Mouse (Mus musculus) Muller cell, postnatal 12 days (primary cell): ENCODE measurements around the gene Atf3.

Experiments used
- DNase-seq: peaks from one replicate; pipeline ENCODE4 v3.0.0-alpha.2; 2015; ENCODE audit errors: inconsistent ontology term

Atf3 gene

GRCm38 (mm10) chr1:191217939-191218338, at the start of gene Atf3:
Gene Atf3, minus strand, starts transcription at chr1:191218039.
- DNase-seq: no peak

- DNase-seq: no peak
Measured at GRCm38 (mm10) chr1:191267162-191267561, 49.3 kb upstream of the Atf3 start.

DNA sequence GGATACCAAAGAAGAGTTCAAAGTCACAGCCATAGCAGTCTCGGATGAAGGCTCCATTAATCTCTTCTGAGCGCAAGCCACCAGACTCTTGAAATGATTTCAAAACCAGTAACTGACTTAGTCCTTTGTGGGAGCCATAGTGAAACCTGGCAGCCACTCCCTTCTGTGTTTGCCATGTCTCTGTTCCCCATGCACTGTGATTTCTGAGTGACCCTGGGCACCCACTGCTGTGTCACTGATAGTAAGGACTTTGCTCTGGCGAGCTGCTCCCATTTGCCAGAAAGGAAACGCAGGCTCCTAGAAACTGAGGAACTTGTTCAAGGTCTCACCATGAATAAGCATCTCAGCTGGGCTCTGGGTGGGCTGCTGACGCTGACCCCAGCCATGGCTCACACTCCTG, 45.6 kb upstream of the Atf3 start:
- DNase-seq: no peak

- peak; percentile 42 for DNase-seq
Measured at GRCm38 (mm10) chr1:191261861-191262260, 44.0 kb upstream of the Atf3 start.

- DNase-seq: no peak
Measured at GRCm38 (mm10) chr1:191259661-191260060, 41.8 kb upstream of the Atf3 start.

DNA sequence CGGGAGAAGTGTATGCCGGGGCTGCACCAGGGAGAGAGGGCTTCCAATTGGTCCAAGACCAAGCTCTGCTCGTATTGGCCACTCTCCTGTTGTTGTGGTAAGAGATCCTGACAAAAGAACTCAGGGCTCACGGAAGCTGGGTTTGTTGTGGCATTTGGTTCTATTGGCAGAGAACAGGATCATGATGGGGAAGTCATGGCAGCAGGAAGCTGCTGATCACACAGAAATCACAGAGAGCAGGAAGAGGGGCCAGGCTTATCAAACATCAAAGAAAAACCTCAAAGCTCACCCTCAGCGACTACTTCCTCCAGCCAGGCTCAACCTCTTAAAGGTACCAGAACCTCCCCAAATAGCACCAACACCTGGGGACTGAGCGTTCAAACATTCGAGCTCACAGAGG, 41.3 kb upstream of the Atf3 start:
- DNase-seq: no peak

- DNase-seq: no peak
Measured at GRCm38 (mm10) chr1:191258521-191258920, 40.7 kb upstream of the Atf3 start.

DNA sequence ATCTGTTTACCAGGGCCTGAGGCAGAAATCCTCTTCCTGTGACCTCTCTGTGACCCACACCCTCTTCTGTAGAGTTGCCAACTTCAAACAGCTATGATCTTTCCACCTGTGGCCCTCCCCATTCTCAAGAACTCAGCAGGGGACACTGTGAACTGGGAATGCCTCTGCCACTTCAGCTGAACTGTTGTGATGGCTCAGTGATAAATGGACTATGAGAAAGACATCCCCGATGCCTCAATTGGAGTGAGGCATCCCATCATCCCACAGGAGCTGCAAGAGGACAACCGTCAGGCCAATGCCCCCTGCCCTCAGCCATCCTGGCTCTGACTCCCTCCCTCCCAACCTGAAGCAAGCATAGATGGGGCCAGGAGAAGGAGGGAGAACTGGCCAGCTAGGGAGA, 40.1 kb upstream of the Atf3 start:
- DNase-seq: no peak

DNA sequence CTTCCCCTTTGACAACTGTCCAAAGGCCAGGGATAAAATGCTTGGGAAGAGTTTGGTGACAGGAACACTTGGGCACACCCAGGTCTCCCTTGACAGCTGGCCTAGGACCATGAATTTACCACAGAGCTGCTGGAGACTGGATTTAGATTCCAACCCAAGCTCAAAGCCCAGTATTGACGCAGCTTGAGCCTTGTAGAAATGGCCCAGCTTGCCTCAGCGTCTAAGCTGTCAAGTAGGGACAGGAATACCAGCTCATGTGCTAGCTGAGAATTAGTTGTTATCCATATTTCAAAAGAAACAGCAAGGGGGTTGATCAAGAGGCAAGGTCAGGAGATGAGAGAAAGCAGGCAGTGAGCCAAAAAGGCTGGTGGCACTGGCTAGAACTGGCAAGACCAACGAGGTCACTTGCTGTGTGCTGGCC, 39.5 kb upstream of the Atf3 start:
- no peak for DNase-seq

DNA sequence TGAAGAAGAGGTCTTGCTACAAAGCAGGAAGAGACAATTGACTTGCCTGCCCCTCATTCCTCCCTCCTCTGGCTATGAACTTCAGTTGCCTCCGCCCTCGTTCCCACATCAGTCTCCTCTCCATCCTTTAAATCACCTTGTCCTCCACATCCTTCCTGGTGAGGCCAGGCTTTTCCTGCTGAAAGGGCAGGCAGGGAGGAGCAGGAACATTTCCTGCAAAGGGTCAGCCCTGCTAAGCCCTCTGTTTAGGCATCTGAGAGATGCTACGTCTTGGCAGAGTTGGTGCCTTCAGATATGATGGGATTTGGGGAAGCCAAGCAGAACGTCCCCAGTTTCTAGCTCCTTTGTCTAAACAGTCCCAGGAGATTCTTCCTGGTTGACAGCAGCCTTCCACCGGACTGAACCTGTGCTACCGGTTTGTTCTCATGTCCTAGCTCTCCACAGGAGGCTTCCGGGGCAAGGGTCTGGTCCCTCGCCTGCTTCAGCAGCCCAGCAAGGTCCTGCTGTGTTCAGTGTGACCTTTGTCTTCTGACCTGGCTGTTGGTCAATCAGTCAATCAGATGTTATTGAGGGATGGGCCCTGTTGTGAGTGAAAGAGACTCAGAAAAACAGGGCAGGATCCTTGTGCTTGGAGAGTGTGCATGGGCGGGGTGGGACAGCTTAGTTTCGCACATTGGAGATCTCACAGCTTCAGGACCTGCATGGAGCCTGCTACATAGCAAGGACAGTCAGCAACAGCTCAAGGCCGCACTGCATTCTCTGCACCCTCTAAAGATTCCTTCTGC, 38.9 kb upstream of the Atf3 start:
- DNase-seq: no peak

GRCm38 (mm10) chr1:191256134-191256533, 38.3 kb upstream of the Atf3 start:
- DNase-seq: no peak

- peak; percentile 67 for DNase-seq
Measured at GRCm38 (mm10) chr1:191254448-191254847, 36.6 kb upstream of the Atf3 start.

GRCm38 (mm10) chr1:191253636-191254035, 35.8 kb upstream of the Atf3 start:
- DNase-seq: no peak

DNA sequence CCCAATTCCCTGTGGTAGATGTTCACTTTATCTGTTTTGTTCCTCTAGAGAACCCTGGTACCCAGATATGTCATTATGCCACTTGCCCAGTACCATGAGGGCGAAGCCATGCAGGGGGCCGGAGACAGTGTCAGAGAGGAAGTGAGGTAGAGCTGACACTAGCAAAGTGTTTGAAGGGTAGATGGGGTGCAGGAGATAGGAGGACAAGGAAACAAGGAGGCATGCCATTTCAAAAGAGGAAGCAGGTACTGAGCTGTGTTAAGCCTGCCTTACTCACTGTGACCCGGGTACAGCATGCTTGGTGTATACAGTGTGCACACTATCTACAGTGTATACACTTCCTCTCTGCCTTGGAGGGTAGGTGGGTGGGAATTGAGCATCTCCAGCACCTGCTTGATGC, 32.1 kb upstream of the Atf3 start:
- DNase-seq: no peak

- DNase-seq: no peak
Measured at GRCm38 (mm10) chr1:191248423-191248822, 30.6 kb upstream of the Atf3 start.

- DNase-seq: no peak
Measured at GRCm38 (mm10) chr1:191247561-191247960, 29.7 kb upstream of the Atf3 start.

DNA sequence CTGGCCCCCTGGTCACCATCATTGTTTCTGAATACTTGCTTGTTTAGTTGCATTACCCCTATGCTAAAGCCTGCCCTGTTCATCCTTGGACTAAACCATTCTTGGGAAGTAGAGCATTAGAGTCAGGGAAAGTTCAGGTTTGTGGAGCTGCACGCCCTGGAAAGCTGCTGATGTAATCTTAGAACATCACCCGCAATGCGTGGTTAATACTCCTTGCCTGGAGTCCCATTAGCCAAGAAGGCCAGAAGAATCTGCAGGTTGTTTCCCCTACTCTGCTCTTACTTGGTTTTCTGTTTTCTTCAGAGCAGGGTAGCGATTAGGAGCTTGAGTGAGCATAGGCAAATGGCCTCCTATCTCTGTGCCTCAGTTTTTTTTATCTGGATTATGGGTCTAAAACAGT, 26.0 kb upstream of the Atf3 start:
- DNase-seq: no peak

GRCm38 (mm10) chr1:191242065-191242698, 24.3 kb upstream of the Atf3 start:
- DNase-seq: no peak

DNA sequence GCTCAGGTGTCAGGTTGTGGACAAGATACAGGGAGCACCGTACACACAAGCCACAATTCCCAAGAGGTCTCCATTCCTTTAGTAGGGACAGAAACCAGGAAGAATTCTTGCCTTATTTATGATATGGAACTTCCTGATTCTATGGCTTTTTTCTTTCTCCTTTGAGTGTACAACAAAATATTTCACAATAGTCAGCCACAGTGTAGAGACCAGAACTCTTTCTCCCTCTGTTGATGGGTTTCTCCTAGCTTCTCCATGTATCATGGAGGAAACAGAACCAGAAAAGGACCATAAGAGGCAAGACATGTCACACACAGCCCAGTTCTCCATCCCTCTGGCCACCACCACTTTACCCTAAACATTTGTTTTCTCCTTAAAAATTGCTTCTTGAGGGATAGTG, 23.7 kb upstream of the Atf3 start:
- DNase-seq: no peak

DNA sequence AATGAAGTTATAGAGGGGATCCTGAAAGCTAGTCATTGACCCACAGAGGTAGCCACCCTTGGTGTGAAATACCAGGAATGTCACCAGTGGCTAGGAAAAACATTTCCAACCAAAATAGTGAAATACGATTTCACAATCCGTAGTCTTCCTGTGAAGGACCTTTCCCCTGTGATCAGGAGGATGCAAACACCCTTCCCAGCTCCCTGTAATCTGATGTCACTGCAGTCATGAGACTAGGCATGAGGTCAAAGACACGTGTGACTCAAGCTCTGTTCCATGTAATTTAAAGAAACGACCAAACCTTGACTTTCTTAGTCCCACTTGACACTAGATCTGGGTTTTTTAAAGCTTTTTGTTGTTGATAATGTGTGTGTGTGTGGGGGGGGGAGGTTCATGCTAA, 21.8 kb upstream of the Atf3 start:
- no peak for DNase-seq

DNA sequence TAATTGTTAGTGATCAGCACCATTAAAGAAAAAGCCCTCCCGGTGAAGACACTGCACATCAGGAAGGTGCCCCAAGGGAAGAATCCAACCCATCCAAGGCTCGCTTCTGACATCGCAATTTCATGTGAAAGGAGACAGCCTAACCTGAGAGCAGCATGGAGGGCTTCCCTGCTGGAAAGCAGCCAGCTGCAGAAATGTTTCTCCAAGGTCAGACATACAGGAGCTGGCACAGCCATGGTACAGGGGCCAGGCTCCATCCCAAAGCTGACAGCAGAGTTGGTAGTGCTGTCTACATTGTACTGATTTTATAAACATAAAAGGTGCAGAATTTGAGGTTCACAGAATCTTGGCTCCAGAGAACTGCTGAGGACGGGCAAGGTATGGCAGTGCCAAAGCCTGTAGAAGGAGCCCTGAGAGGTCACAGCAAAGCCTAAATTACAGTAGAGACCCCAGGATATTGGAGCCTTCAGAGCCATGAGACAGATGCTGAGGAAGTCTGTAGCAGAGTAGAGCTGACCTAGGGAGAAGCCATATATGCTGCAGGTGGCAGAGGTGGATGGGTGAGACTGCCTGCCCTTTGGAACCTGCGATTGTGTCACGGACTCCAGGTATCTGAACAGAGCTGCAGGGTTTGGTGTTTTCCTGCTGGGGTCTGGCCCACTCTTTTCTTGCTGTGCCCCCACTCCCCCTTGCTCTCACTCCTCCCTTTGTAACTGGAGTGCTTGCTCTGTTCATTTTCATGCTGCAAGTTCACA, 18.1 kb upstream of the Atf3 start:
- no peak for DNase-seq

GRCm38 (mm10) chr1:191234837-191235236, 17.0 kb upstream of the Atf3 start:
- DNase-seq: no peak
